Mouse (Mus musculus): ENCODE data around the gene Adcy4.
A peak's percentile ranks its signal among the peaks of the same experiment; 100 is the strongest.

- TF ChIP-seq CTCF (IDR thresholded peaks at IDR 0.05) (peak; percentile 67), EP300 (IDR thresholded peaks at IDR 0.05; ENCODE audit: insufficient read depth, low read depth, low read length) (no peak), POLR2A (IDR thresholded peaks at IDR 0.05; ENCODE audit: insufficient read depth, low read depth, low read length) (no peak)
Observed at GRCm38 (mm10) chr14:55762001-55762821, 21.7 kb downstream of the Adcy4 start.
